Mouse (Mus musculus) embryonic facial prominence, embryonic 12.5 days (tissue): ENCODE data around the gene Sbno1. TPM values are rescaled to one million over a fixed set of nuclear protein-coding genes. Genes with fewer than 3 reads are reported as not detected.

Experiments used
- ATAC-seq: fragments of 200-750 bp; cut with Nextera tagmentation; 2 replicates; pipeline ENCODE4 v1.8.0; 2017; ENCODE audit not compliant: insufficient number of reproducible peaks, insufficient read depth, low FRiP score, low TSS enrichment
- H3K27ac ChIP-seq: fragments of 300-500 bp; sonication (generic); 2 replicates; pipeline ENCODE4 v1.5.1; 2016; ENCODE audit warnings: mild to moderate bottlenecking
- H3K27me3 ChIP-seq: fragments of 300-500 bp; sonication (generic); 2 replicates; pipeline ENCODE4 v1.6.1; 2016; ENCODE audit warnings: mild to moderate bottlenecking, moderate library complexity
- H3K36me3 ChIP-seq: fragments of 300-500 bp; sonication (generic); 2 replicates; pipeline ENCODE4 v1.6.1; 2016; ENCODE audit warnings: mild to moderate bottlenecking
- H3K4me1 ChIP-seq: fragments of 300-500 bp; sonication (generic); 2 replicates; pipeline ENCODE4 v1.6.1; 2016
- H3K4me2 ChIP-seq: fragments of 300-500 bp; sonication (generic); replicated peaks from 2 replicates; pipeline ENCODE4 v1.6.1; 2016; ENCODE audit warnings: mild to moderate bottlenecking, moderate library complexity
- H3K4me3 ChIP-seq: fragments of 300-500 bp; sonication (generic); 2 replicates; pipeline ENCODE4 v1.5.1; 2016; ENCODE audit warnings: mild to moderate bottlenecking
- H3K9ac ChIP-seq: fragments of 300-500 bp; sonication (generic); 2 replicates; pipeline ENCODE4 v1.6.1; 2016; ENCODE audit warnings: mild to moderate bottlenecking, moderate library complexity
- H3K9me3 ChIP-seq: fragments of 300-500 bp; sonication (generic); 2 replicates; pipeline ENCODE4 v1.6.1; 2016; ENCODE audit warnings: mild to moderate bottlenecking, moderate library complexity
- WGBS: fragments of 180-500 bp; shearing (Covaris S2); methylation state at CpG from one replicate; pipeline ENCODE4 v1.1.7; 2016; 5-methylcytosine and 5-hydroxymethylcytosine counted together
- polyA plus RNA-seq: library from polyadenylated mRNA; unstranded; fragments of >200 nt; fragmentation: Nextera tagmentation; extraction: Ambion mirVana; gene quantifications from 2 replicates; pipeline ENCODE4 v1.2.1, GENCODE M21; 2016

Sbno1 gene
- polyA plus RNA-seq, 1 experiment from 2014 or later, result 94.7 TPM

- no peaks in the 10 kb centered on the region for H3K9me3 ChIP-seq
- peak overlapping the region; percentile 89 for H3K27ac ChIP-seq
- ATAC-seq, result peak; percentile 42
- H3K27me3 ChIP-seq, result no peaks in the 10 kb centered on the region
- peak overlapping the region; percentile 71 for H3K4me3 ChIP-seq
- WGBS, result 1% methylated on average over 30 of the region's 30 CpGs
- no peaks in the 10 kb centered on the region for H3K36me3 ChIP-seq
- peak overlapping the region; percentile 74 for H3K9ac ChIP-seq
- peak overlapping the region; percentile 94 for H3K4me2 ChIP-seq
- H3K4me1 ChIP-seq, result peaks cover 12% of the 10 kb centered on the region
Measured at GRCm38 (mm10) chr5:124440094-124440701, 14.4 kb upstream of the Sbno1 start.

GRCm38 (mm10) chr5:124439447-124440093, 13.8 kb upstream of the Sbno1 start, which contains the start of gene Kmt5a:
Gene Kmt5a (plus strand): TSS chr5:124439930.
- ATAC-seq, result peak; percentile 97
- H3K9me3 ChIP-seq, result no peaks in the 10 kb centered on the region

GRCm38 (mm10) chr5:124438746-124439145, 12.9 kb upstream of the Sbno1 start:
- Histone ChIP-seq H3K9ac (no peak overlapping the region), H3K4me3 (peak overlapping the region; percentile 71; the same call in 1 of the 2 replicates), H3K9me3 (no peaks in the 10 kb centered on the region), H3K4me1 (peaks cover 6% of the 10 kb centered on the region; the same call in 1 of the 2 replicates), H3K4me2 (peak overlapping the region; percentile 94), H3K27me3 (no peaks in the 10 kb centered on the region), H3K27ac (0 out of 2 replicates have a peak overlapping the region, but pooled peaks have one; percentile 32), H3K36me3 (no peaks in the 10 kb centered on the region)
- no peak for ATAC-seq
- WGBS, result 63% methylated on average over 5 of the region's 5 CpGs

More at GRCm38 (mm10) chr5:124439447-124440093, 13.8 kb upstream of the Sbno1 start, which contains the start of gene Kmt5a:
- Histone ChIP-seq H3K27me3 (no peaks in the 10 kb centered on the region), H3K9ac (peak within 1 kb of the TSS; percentile 74), H3K36me3 (no peaks in the 10 kb centered on the region), H3K4me2 (peak within 1 kb of the TSS; percentile 94), H3K4me1 (peaks cover 7% of the 10 kb centered on the region), H3K27ac (peak within 1 kb of the TSS; percentile 89), H3K4me3 (peak within 1 kb of the TSS; percentile 71)
- 1% methylated on average over 34 of the region's 34 CpGs for WGBS

GRCm38 (mm10) chr5:124438229-124438628, 12.4 kb upstream of the Sbno1 start:
- no peak overlapping the region for H3K4me3 ChIP-seq
- H3K9ac ChIP-seq, result no peak overlapping the region
- H3K27ac ChIP-seq, result no peak overlapping the region
- H3K4me1 ChIP-seq, result peaks cover 6% of the 10 kb centered on the region; the same call in 1 of the 2 replicates
- no peak for ATAC-seq
- no peaks in the 10 kb centered on the region for H3K36me3 ChIP-seq
- WGBS, result 92% methylated on average over 5 of the region's 5 CpGs
- H3K4me2 ChIP-seq, result no peak overlapping the region
- no peaks in the 10 kb centered on the region for H3K27me3 ChIP-seq
- no peaks in the 10 kb centered on the region for H3K9me3 ChIP-seq

- WGBS, result 69% methylated on average over 2 of the region's 2 CpGs
- Histone ChIP-seq H3K9me3 (no peaks in the 10 kb centered on the region), H3K4me3 (no peak overlapping the region), H3K27ac (no peak overlapping the region), H3K9ac (no peak overlapping the region), H3K4me1 (peaks cover 5% of the 10 kb centered on the region; the same call in 1 of the 2 replicates), H3K4me2 (no peak overlapping the region), H3K36me3 (no peaks in the 10 kb centered on the region), H3K27me3 (no peaks in the 10 kb centered on the region)
- no peak for ATAC-seq
Measured at GRCm38 (mm10) chr5:124433048-124433447, 7.2 kb upstream of the Sbno1 start.

GRCm38 (mm10) chr5:124432398-124433012, 6.7 kb upstream of the Sbno1 start:
- Histone ChIP-seq H3K4me1 (peaks cover 5% of the 10 kb centered on the region; the same call in 1 of the 2 replicates), H3K4me3 (no peak overlapping the region), H3K36me3 (no peaks in the 10 kb centered on the region), H3K4me2 (no peak overlapping the region), H3K27ac (no peak overlapping the region), H3K9me3 (no peaks in the 10 kb centered on the region), H3K9ac (no peak overlapping the region), H3K27me3 (no peaks in the 10 kb centered on the region)
- peak; percentile 59; the same call in 1 of the 2 replicates for ATAC-seq

- Histone ChIP-seq H3K4me2 (peak overlapping the region; percentile 46; the same call in 1 of the 2 replicates), H3K9ac (no peak overlapping the region), H3K27ac (peak overlapping the region; percentile 86), H3K27me3 (no peaks in the 10 kb centered on the region), H3K4me1 (peaks cover 6% of the 10 kb centered on the region), H3K4me3 (peak overlapping the region; percentile 100), H3K9me3 (no peaks in the 10 kb centered on the region), H3K36me3 (peaks cover 6% of the 10 kb centered on the region)
- ATAC-seq, result no peak
- 89% methylated on average over 10 of the region's 10 CpGs for WGBS
Measured at GRCm38 (mm10) chr5:124426475-124427071, 772 bp upstream of the Sbno1 start.

- WGBS, result 0% methylated on average over 62 of the region's 63 CpGs
- H3K4me1 ChIP-seq, result peaks cover 6% of the 10 kb centered on the region
- H3K4me3 ChIP-seq, result peak overlapping the region; percentile 100
- peak overlapping the region; percentile 91 for H3K4me2 ChIP-seq
- ATAC-seq, result peak; percentile 71
- no peaks in the 10 kb centered on the region for H3K27me3 ChIP-seq
- H3K36me3 ChIP-seq, result peaks cover 8% of the 10 kb centered on the region
- no peaks in the 10 kb centered on the region for H3K9me3 ChIP-seq
- peak overlapping the region; percentile 97 for H3K9ac ChIP-seq
- peak overlapping the region; percentile 84 for H3K27ac ChIP-seq
Measured at GRCm38 (mm10) chr5:124424723-124425411, 934 bp downstream of the Sbno1 start.

GRCm38 (mm10) chr5:124424200-124424722, 1.5 kb downstream of the Sbno1 start:
- ATAC-seq, result no peak
- H3K4me2 ChIP-seq, result peak overlapping the region; percentile 91
- no peaks in the 10 kb centered on the region for H3K9me3 ChIP-seq
- H3K9ac ChIP-seq, result peak overlapping the region; percentile 97
- peaks cover 6% of the 10 kb centered on the region for H3K4me1 ChIP-seq
- H3K4me3 ChIP-seq, result peak overlapping the region; percentile 100
- H3K27me3 ChIP-seq, result no peaks in the 10 kb centered on the region
- 4% methylated on average over 14 of the region's 14 CpGs for WGBS
- no peak overlapping the region for H3K27ac ChIP-seq
- peaks cover 8% of the 10 kb centered on the region for H3K36me3 ChIP-seq

- Histone ChIP-seq H3K27ac (no peak overlapping the region), H3K4me3 (no peak overlapping the region), H3K27me3 (no peaks in the 10 kb centered on the region), H3K9me3 (no peaks in the 10 kb centered on the region), H3K4me1 (peaks cover 6% of the 10 kb centered on the region), H3K4me2 (no peak overlapping the region), H3K36me3 (peaks cover 12% of the 10 kb centered on the region), H3K9ac (no peak overlapping the region)
- 94% methylated on average over 2 of the region's 2 CpGs for WGBS
- no peak for ATAC-seq
Measured at GRCm38 (mm10) chr5:124421786-124422185, 4.0 kb downstream of the Sbno1 start.

GRCm38 (mm10) chr5:124418903-124419302, 6.9 kb downstream of the Sbno1 start:
- Histone ChIP-seq H3K4me3 (no peak overlapping the region), H3K27ac (no peak overlapping the region), H3K9me3 (no peaks in the 10 kb centered on the region), H3K27me3 (no peaks in the 10 kb centered on the region), H3K9ac (no peak overlapping the region), H3K4me1 (peaks cover 2% of the 10 kb centered on the region), H3K36me3 (peaks cover 12% of the 10 kb centered on the region), H3K4me2 (no peak overlapping the region)
- 95% methylated on average over 2 of the region's 2 CpGs for WGBS
- ATAC-seq, result no peak
